Mouse (Mus musculus): ENCODE measurements around the gene Rufy3. TPM values are rescaled to one million over a fixed set of nuclear protein-coding genes. Genes with fewer than 3 reads are reported as not detected.
"Not testable (repeated sequence)": the region's sequence is repeated elsewhere in the genome, so short reads cannot be mapped to it uniquely, and the experiment has no call there.

Rufy3 gene
- polyA plus RNA-seq (2012; rRNA removed): 3.1 and 6.4 TPM in 2 replicates

DNA sequence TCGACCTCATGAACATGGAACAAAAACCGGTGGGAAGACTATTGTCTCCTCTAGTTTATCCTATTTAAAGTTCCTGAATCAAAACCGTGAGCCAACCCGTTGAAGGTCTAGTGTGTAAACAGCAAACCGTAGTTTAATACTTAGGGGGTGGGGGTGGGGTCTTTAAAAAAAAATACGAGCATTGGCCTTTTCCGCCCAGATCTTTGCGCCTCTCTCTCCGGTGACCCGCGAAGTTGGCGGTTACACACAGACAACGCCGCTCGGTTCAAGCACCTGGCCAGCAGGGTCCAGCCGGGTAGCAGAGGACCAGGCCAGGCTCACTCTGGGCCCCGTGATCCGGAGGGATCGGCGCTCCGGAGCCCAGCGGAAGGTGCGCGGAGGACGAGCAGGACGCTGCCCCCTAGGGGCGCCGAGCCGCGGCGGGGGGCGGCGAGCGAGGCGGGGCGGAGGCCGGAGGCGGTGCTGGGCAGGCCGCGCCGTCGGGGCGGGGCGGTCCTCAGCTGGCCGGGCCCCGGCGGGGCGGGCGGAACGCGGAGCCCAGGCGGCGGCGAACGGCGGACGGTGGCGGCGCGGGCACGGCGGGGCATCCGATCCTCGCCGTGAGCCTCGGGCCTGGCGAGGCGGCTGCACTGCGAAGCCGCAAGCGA lies at the start of gene Rufy3:
Gene Rufy3, plus strand, starts transcription at position 540 of the 647 bp plus-strand sequence.
- H3K27ac ChIP-seq (ENCODE audit: insufficient read depth, low read depth, low read length): peak within 1 kb of the TSS; percentile 85

DNA sequence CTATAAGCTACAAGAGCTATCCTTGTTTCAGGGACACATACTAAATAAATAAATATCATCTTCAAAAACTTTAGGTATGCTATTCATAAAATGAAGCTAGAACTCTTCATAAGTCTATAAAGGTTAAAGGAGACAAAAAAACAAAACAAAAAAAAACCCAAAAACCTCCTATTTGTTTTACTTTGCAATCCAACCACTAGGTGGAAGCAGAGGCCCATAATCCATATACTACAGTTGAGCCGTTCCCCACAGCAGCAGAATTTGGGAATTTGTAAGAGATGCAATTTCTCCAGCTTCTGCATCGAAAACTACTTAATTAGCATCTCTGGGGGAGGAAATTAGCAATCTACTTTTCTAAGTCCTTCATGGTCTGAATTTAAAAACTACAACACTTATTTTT lies 45.6 kb upstream of the Rufy3 start:
- H3K27ac ChIP-seq (ENCODE audit: insufficient read depth, low read depth, low read length): no peak overlapping the region
- no peaks in the 10 kb centered on the region for H3K36me3 ChIP-seq (ENCODE audit: control insufficient read depth, insufficient read depth, low read length)
- no peaks in the 10 kb centered on the region for H3K27me3 ChIP-seq (ENCODE audit: control insufficient read depth, insufficient read depth, low read length)
- no peak for TF ChIP-seq CTCF (IDR thresholded peaks at IDR 0.05; ENCODE audit: extremely low read depth, insufficient read length, insufficient replicate concordance, low read depth, low read length)
- no peak for TF ChIP-seq POLR2A (IDR thresholded peaks at IDR 0.05; ENCODE audit: low read depth, low read length)
- 1% methylated on average over 2 of the region's 2 CpGs for WGBS
- no peak overlapping the region for H3K4me3 ChIP-seq (ENCODE audit: low read depth, low read length)
- no peaks in the 10 kb centered on the region for H3K4me1 ChIP-seq (ENCODE audit: control insufficient read depth, insufficient read depth, insufficient read length, low read length)

More for the DNA sequence above, at the start of gene Rufy3:
- no peaks in the 10 kb centered on the region for H3K36me3 ChIP-seq (ENCODE audit: control insufficient read depth, insufficient read depth, low read length)
- no peaks in the 10 kb centered on the region for H3K27me3 ChIP-seq (ENCODE audit: control insufficient read depth, insufficient read depth, low read length)
- TF ChIP-seq CTCF (IDR thresholded peaks at IDR 0.05; ENCODE audit: extremely low read depth, insufficient read length, insufficient replicate concordance, low read depth, low read length) (peak; percentile 50; the same call in 1 of the 2 replicates), POLR2A (IDR thresholded peaks at IDR 0.05; ENCODE audit: low read depth, low read length) (peak; percentile 56; the same call in 1 of the 2 replicates)
- H3K4me1 ChIP-seq (ENCODE audit: control insufficient read depth, insufficient read depth, insufficient read length, low read length): no peaks in the 10 kb centered on the region; the same call in 1 of the 2 replicates
- H3K4me3 ChIP-seq (ENCODE audit: low read depth, low read length): peak within 1 kb of the TSS; percentile 98
- WGBS: 3% methylated on average over 68 of the region's 71 CpGs

DNA sequence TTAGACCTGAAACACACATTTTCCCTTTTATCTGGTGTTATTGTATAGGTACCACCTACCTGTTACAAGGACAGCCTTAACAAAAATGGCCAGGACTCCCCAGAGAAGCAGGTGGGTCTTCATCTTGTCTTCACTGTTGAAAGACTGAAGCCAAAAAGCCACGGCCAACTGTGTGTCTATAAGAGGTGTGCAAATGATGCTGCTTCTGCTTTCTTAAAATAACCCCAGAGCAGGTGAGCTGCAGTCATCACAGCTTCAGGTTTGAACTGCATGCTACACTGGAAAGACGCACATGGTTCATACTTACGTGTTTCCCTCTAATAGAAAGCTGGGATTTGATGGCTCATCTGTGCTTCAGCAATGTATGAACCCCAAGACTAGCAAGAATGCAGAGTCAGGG lies 37.2 kb upstream of the Rufy3 start, which contains the start of gene Jchain:
Gene Jchain, minus strand, starts transcription at position 235 of the 400 bp plus-strand sequence.
- no peaks in the 10 kb centered on the region for H3K36me3 ChIP-seq (ENCODE audit: control insufficient read depth, insufficient read depth, low read length)
- H3K27me3 ChIP-seq (ENCODE audit: control insufficient read depth, insufficient read depth, low read length): no peaks in the 10 kb centered on the region
- no peak within 1 kb of the TSS for H3K4me3 ChIP-seq (ENCODE audit: low read depth, low read length)
- TF ChIP-seq POLR2A (IDR thresholded peaks at IDR 0.05; ENCODE audit: low read depth, low read length): no peak
- no peak for TF ChIP-seq CTCF (IDR thresholded peaks at IDR 0.05; ENCODE audit: extremely low read depth, insufficient read length, insufficient replicate concordance, low read depth, low read length)
- WGBS: 86% methylated on average over 3 of the region's 3 CpGs
- H3K4me1 ChIP-seq (ENCODE audit: control insufficient read depth, insufficient read depth, insufficient read length, low read length): no peaks in the 10 kb centered on the region
- H3K27ac ChIP-seq (ENCODE audit: insufficient read depth, low read depth, low read length): no peak within 1 kb of the TSS

DNA sequence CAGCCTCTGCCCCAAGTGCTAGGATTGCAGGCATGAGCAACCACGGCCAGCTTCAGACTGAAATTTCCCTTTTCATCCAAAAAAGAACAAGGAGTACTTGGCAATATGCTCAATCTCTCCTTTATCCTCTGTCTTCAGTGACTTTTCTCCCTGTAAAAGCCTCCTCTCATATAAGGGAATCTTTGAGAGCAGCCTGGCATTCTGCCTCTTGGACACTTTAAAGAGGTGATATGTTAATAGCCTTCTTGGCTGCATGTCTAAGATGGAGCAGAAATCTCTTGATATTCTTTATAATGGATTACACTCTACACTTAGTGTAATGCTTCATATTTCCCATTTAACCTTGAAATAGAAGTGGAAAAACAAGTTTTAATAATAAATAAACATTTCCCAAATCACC lies 33.9 kb upstream of the Rufy3 start:
- H3K36me3 ChIP-seq (ENCODE audit: control insufficient read depth, insufficient read depth, low read length): no peaks in the 10 kb centered on the region
- TF ChIP-seq CTCF (IDR thresholded peaks at IDR 0.05; ENCODE audit: extremely low read depth, insufficient read length, insufficient replicate concordance, low read depth, low read length) (no peak), POLR2A (IDR thresholded peaks at IDR 0.05; ENCODE audit: low read depth, low read length) (no peak)
- H3K4me1 ChIP-seq (ENCODE audit: control insufficient read depth, insufficient read depth, insufficient read length, low read length): no peaks in the 10 kb centered on the region
- H3K27me3 ChIP-seq (ENCODE audit: control insufficient read depth, insufficient read depth, low read length): no peaks in the 10 kb centered on the region
- no peak overlapping the region for H3K4me3 ChIP-seq (ENCODE audit: low read depth, low read length)
- 56% methylated on average over 1 of the region's 1 CpGs for WGBS
- peak overlapping the region; percentile 59; the same call in 1 of the 2 replicates for H3K27ac ChIP-seq (ENCODE audit: insufficient read depth, low read depth, low read length)

DNA sequence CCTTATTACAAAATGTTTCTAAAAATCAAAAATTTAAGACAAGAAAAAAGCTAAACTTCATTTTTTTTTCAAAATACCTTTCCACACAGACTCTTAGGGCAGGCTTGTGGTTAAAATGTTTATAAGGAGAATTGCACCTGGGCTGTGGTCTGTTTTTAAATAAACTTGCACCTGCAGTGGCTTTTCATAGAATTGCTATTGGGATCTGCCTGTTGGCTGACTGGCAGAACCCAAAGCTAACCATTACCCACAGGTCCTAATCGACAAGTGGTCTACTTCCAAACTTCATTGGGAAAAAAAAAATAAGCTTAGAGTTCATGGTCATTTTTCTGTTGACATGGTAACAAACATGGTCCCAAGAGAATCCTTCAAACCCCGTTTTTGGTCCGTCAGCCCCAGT lies 30.1 kb upstream of the Rufy3 start:
- Histone ChIP-seq H3K27me3 (ENCODE audit: control insufficient read depth, insufficient read depth, low read length) (no peaks in the 10 kb centered on the region), H3K4me3 (ENCODE audit: low read depth, low read length) (no peak overlapping the region), H3K36me3 (ENCODE audit: control insufficient read depth, insufficient read depth, low read length) (no peaks in the 10 kb centered on the region), H3K27ac (ENCODE audit: insufficient read depth, low read depth, low read length) (no peak overlapping the region), H3K4me1 (ENCODE audit: control insufficient read depth, insufficient read depth, insufficient read length, low read length) (no peaks in the 10 kb centered on the region)
- 77% methylated on average over 3 of the region's 3 CpGs for WGBS
- no peak for TF ChIP-seq POLR2A (IDR thresholded peaks at IDR 0.05; ENCODE audit: low read depth, low read length)
- TF ChIP-seq CTCF (IDR thresholded peaks at IDR 0.05; ENCODE audit: extremely low read depth, insufficient read length, insufficient replicate concordance, low read depth, low read length): no peak

DNA sequence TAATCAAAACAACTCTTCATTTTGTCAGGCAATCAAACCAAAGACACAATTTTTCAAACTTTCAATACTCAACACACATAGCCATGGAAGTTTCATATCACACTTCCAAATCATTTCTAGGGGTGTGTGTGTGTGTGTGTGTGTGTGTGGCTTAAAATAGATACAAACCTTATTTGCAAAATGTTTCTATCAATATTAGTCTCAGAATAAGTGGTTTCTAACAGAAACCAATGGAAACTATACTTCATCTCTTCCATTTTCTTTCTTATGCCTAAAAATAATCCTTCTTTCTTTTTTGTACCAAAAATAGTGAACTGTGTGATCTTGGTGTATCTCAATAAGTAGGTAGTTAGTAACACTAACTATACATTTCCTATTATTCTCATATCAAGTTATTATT lies 24.0 kb upstream of the Rufy3 start:
- no peaks in the 10 kb centered on the region for H3K27me3 ChIP-seq (ENCODE audit: control insufficient read depth, insufficient read depth, low read length)
- no peak overlapping the region for H3K4me3 ChIP-seq (ENCODE audit: low read depth, low read length)
- no peaks in the 10 kb centered on the region for H3K4me1 ChIP-seq (ENCODE audit: control insufficient read depth, insufficient read depth, insufficient read length, low read length)
- peak overlapping the region; percentile 39; the same call in 1 of the 2 replicates for H3K27ac ChIP-seq (ENCODE audit: insufficient read depth, low read depth, low read length)
- H3K36me3 ChIP-seq (ENCODE audit: control insufficient read depth, insufficient read depth, low read length): no peaks in the 10 kb centered on the region
- no peak for TF ChIP-seq POLR2A (IDR thresholded peaks at IDR 0.05; ENCODE audit: low read depth, low read length)
- TF ChIP-seq CTCF (IDR thresholded peaks at IDR 0.05; ENCODE audit: extremely low read depth, insufficient read length, insufficient replicate concordance, low read depth, low read length): no peak

DNA sequence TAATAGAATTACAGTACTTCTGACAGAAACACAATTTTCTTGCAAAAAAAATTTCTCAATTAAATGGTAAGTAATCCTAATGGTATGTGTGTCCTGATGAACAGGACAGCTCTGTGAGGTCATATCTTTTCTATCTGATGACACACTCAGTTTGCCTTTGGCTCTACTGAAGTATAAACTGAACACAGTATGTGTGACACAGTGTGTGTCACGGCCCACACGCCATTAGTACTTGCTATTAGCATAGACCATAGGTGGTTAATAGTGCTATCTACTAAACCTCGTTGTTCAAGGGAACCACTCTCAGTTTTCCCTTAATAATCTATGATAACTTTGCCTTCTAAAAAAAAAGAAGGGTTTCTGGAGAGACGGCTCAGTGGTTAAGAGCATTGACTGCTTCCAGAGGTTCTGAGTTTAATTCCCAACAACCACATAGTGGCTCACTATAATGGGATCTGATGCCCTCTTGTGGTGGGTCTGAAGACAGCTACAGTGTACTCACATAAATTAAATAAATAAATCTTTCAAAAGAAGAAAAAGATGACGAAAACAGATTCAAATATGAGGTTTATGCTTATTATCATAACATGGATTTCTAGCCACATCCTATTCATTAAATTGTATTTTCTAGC lies 22.1 kb upstream of the Rufy3 start:
- Histone ChIP-seq H3K36me3 (ENCODE audit: control insufficient read depth, insufficient read depth, low read length) (no peaks in the 10 kb centered on the region), H3K4me1 (ENCODE audit: control insufficient read depth, insufficient read depth, insufficient read length, low read length) (no peaks in the 10 kb centered on the region), H3K27ac (ENCODE audit: insufficient read depth, low read depth, low read length) (no peak overlapping the region), H3K27me3 (ENCODE audit: control insufficient read depth, insufficient read depth, low read length) (no peaks in the 10 kb centered on the region), H3K4me3 (ENCODE audit: low read depth, low read length) (no peak overlapping the region)
- TF ChIP-seq CTCF (IDR thresholded peaks at IDR 0.05; ENCODE audit: extremely low read depth, insufficient read length, insufficient replicate concordance, low read depth, low read length) (no peak), POLR2A (IDR thresholded peaks at IDR 0.05; ENCODE audit: low read depth, low read length) (no peak)
- 57% methylated on average over 5 of the region's 5 CpGs for WGBS

DNA sequence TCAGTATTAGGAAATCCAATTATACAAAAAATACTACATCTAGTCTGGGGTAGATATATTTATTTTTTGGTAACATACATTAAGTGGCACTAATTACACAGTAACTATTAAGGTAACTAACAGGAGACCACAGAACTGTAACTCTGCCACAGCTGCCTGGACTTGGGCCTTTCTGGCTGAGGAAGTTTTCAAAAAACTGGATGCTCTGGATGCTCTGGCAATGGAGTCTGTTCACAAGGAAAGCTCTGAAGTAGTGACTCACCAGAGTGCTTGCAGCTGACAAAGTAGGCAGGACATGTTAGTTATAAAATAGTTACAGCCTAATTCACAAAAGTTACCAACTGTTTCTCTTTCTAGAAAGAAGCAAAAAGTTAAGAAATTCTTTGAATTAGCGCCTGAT lies 20.4 kb upstream of the Rufy3 start:
- not testable (repeated sequence) for H3K27me3 ChIP-seq (ENCODE audit: control insufficient read depth, insufficient read depth, low read length); H3K27ac ChIP-seq (ENCODE audit: insufficient read depth, low read depth, low read length); H3K36me3 ChIP-seq (ENCODE audit: control insufficient read depth, insufficient read depth, low read length); H3K4me3 ChIP-seq (ENCODE audit: low read depth, low read length); H3K4me1 ChIP-seq (ENCODE audit: control insufficient read depth, insufficient read depth, insufficient read length, low read length)
- WGBS: 91% methylated on average over 1 of the region's 1 CpGs
